Mouse (Mus musculus): ENCODE data around the gene Robo1.

DNA sequence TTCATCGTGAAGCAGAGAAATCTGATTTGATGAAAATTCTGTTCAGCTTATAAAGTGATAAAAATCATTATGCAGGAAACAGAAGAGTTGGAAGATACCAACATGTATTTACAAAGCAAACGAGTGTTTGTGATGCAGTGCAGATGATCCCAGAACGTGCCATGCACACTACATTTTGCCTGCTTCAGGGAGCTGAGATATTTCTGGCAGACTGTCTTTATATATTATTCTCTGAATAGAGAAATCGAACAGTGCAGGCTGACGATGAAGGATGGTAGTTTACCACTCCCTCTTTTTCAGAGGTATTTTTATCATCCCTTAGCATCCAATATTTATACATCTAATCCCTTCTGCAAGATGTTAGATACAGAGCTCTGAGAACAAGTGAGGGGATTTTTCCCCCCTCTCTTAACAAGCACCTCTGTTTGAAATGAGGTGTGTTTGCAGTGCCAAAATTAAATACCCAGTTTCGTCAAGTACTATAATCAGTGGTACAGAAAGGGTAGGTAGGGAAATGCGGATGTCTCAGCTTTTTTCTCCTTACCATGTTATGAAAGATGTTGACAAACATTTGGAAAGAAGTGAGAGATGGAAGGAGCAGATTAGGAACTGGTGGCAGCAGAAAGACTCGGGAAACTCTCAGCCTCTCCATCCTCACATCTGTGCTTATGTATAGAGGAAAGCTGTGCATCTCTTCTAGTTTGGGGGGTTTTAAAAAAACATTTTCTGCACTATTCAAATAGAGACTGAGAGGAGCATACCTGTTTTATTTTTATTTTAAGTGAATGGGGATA lies at the start of gene Robo1:
- no peak for TF ChIP-seq POLR2A (IDR thresholded peaks at IDR 0.05; ENCODE audit: insufficient read depth, low read depth, low read length)
- no peak for TF ChIP-seq CTCF (IDR thresholded peaks at IDR 0.05; ENCODE audit: insufficient read depth, low read depth, low read length)
